Comparison of ENCODE assay signal across 8 mouse cellular contexts in genomic region chr2:71814016-71814415, GRCm38 (mm10). TPM values are rescaled to one million over a fixed set of nuclear protein-coding genes. Genes with fewer than 3 reads are reported as not detected.
DNase-seq lines count a peak whose midpoint lies in the region; ATAC-seq lines count a peak whose summit lies in the region.

No protein-coding gene starts in this region.

- 51% methylated on average over 3 of the region's 3 CpGs for WGBS in heart, embryonic 11.5 days (ENCODE audit: insufficient replicate concordance)
- WGBS in embryonic facial prominence, embryonic 10.5 days, result 46% methylated on average over 3 of the region's 3 CpGs
- 45% methylated on average over 3 of the region's 3 CpGs for WGBS in hindbrain, embryonic 14.5 days

- peaks cover 35% of the 10 kb centered on the region for H3K4me1 ChIP-seq in heart, embryonic 11.5 days (ENCODE audit: control insufficient read depth, insufficient read depth, low read length)
- H3K4me1 ChIP-seq in embryonic facial prominence, embryonic 10.5 days, result peaks cover 69% of the 10 kb centered on the region
- 0 out of 2 replicates have a peak, but pooled peaks cover 9% of the 10 kb centered on the region for H3K4me1 ChIP-seq in hindbrain, embryonic 14.5 days (replicated peaks; ENCODE audit: control insufficient read depth, insufficient read depth, low read length)

- H3K4me2 ChIP-seq in heart, embryonic 11.5 days, result no peak overlapping the region
- no peak overlapping the region for H3K4me2 ChIP-seq in hindbrain, embryonic 14.5 days (replicated peaks)

- no peak for ATAC-seq in heart, embryonic 11.5 days (replicated peaks; ENCODE audit: insufficient number of reproducible peaks, low FRiP score, low TSS enrichment)
- no peak for ATAC-seq in hindbrain, embryonic 14.5 days (ENCODE audit: low FRiP score)

- H3K9me3 ChIP-seq in heart, embryonic 11.5 days (replicated peaks; ENCODE audit: control insufficient read depth, low read length), result no peaks in the 10 kb centered on the region
- H3K9me3 ChIP-seq in embryonic facial prominence, embryonic 10.5 days, result no peaks in the 10 kb centered on the region
- no peaks in the 10 kb centered on the region for H3K9me3 ChIP-seq in hindbrain, embryonic 14.5 days (ENCODE audit: control insufficient read depth, low read length)

- H3K4me3 ChIP-seq in heart, embryonic 11.5 days (ENCODE audit: low read depth, low read length), result no peak overlapping the region
- H3K4me3 ChIP-seq in embryonic facial prominence, embryonic 10.5 days, result no peak overlapping the region
- H3K4me3 ChIP-seq in hindbrain, embryonic 14.5 days (replicated peaks; ENCODE audit: low read length), result no peak overlapping the region

- DNase-seq in heart, adult 18-20 months, result peak; percentile 44 to 71
- DNase-seq in embryonic facial prominence, embryonic 10.5 days (ENCODE audit: low spot score), result no peak
- peak; percentile 55 to 61 for DNase-seq in kidney, postnatal 36 days
- DNase-seq in monocyte, adult 2 months (ENCODE audit: low read depth in 1 of 2, low spot score in 2 of 2), result peak; percentile 47 to 57
- DNase-seq in thymus, postnatal 4 days, result peak; percentile 79
- no peak for DNase-seq in embryo, embryonic 10.5 days (ENCODE audit: low spot score)
- DNase-seq in hindbrain, embryonic 14.5 days (ENCODE audit: low spot score), result no peak

- no peak overlapping the region for H3K9ac ChIP-seq in heart, embryonic 11.5 days (ENCODE audit: low read depth, low read length)
- no peak overlapping the region for H3K9ac ChIP-seq in hindbrain, embryonic 14.5 days

- H3K27ac ChIP-seq in heart, embryonic 11.5 days (ENCODE audit: low read depth, low read length), result no peak overlapping the region
- 0 out of 2 replicates have a peak overlapping the region, but pooled peaks have one; percentile 41 for H3K27ac ChIP-seq in embryonic facial prominence, embryonic 10.5 days (replicated peaks)
- no peak overlapping the region for H3K27ac ChIP-seq in hindbrain, embryonic 14.5 days

- no peaks in the 10 kb centered on the region for H3K36me3 ChIP-seq in heart, embryonic 11.5 days (ENCODE audit: control insufficient read depth, insufficient read depth, low read length)
- 0 out of 2 replicates have a peak, but pooled peaks cover 4% of the 10 kb centered on the region for H3K36me3 ChIP-seq in embryonic facial prominence, embryonic 10.5 days (replicated peaks)
- no peaks in the 10 kb centered on the region for H3K36me3 ChIP-seq in hindbrain, embryonic 14.5 days (replicated peaks; ENCODE audit: control insufficient read depth, insufficient read depth)

- H3K27me3 ChIP-seq in heart, embryonic 11.5 days (ENCODE audit: control insufficient read depth, insufficient read depth, low read length), result no peaks in the 10 kb centered on the region
- H3K27me3 ChIP-seq in embryonic facial prominence, embryonic 10.5 days (replicated peaks; ENCODE audit: low read depth, poor library complexity, severe bottlenecking), result no peaks in the 10 kb centered on the region
- no peaks in the 10 kb centered on the region for H3K27me3 ChIP-seq in hindbrain, embryonic 14.5 days (ENCODE audit: control insufficient read depth, insufficient read depth, low read length)

RNA-seq across cellular contexts. Expression of gene Pdk1, which starts 59.0 kb away (rescaled TPM):
- 100 to 1,000 TPM; 177 to 179 TPM for total RNA-seq in heart, adult 18-20 months (2021)
- polyA plus RNA-seq in heart, embryonic 11.5 days (2014; fragmentation: Nextera tagmentation; extraction: Ambion mirVana), result 104 and 112 TPM in 2 replicates
- 53.6 TPM in 2 replicates for polyA plus RNA-seq in embryonic facial prominence, embryonic 10.5 days (2016; fragmentation: Nextera tagmentation; extraction: Ambion mirVana)
- polyA plus RNA-seq in hindbrain, embryonic 14.5 days (2014; fragmentation: Nextera tagmentation; extraction: Ambion mirVana), result 22.9 and 25.3 TPM in 2 replicates

Comparison
In these comparisons a context has a peak if more than half of its experiments do, and no peak if none do; other contexts are left out.
1. DNase-seq: peak in heart, adult 18-20 months (2 of 2), kidney, postnatal 36 days (2 of 2), monocyte, adult 2 months (2 of 2) and thymus, postnatal 4 days (single experiment); none in embryonic facial prominence, embryonic 10.5 days (single experiment), embryo, embryonic 10.5 days (single experiment) and hindbrain, embryonic 14.5 days (single experiment).